Mouse (Mus musculus) mature B cell (primary cell): ENCODE measurements around the gene Prkcq.

Experiments
- in situ Hi-C: fragments of 300-500 bp; cut with MboI; formaldehyde crosslinking; loops from 2 replicates; pipeline ENCODE4 v1.14.3; 2019

The Prkcq gene

DNA sequence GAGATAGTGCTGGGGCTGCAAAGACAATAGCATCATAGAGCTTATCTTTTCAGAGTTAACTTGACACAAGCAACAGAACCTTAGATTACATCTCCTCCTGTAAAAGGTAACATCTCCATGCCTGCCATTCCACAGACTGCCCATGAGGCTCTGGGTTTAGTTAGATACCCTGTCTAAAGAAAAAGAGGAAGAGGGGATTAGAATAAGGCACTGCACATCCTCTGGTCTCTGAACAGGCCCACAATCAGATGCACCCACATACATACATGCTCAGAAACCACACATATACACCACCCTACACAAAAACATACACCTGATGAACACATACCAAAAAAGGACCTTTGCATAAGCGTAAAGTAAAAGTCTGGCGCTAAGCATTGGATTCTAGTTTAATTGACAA, 47.4 kb downstream of the Prkcq start:
- in situ Hi-C loops = no loop called here

DNA sequence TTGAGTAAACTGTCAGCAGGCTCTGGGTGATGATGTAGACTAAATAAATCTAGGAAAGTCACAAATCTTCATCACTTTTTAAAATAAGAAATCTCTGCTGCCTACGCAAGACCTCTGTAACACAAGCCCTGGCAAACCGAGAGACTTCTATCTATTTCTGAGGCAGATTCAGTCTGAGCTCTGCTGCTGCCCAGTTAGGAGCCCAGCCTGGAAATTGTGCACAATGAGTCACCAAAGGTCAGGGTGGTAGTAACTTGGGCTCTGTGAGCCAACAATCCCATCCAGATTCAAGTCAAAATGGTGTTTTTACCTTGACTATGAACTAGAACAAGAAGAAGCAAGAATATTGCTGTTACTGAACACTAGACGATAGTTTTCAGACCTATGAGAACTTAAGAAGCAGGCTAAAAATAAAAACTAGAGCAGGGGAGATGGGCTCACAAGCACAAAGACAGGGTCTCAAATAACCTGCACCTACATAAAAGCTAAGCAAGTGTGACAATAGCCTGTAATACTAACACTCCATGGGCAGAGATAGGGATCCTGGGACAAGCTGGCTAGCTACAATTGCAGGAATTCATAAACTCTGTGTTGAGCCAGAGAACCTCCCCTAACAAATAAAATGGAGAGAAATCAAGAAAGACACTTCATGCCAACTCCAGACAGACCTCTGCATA, 53.0 kb downstream of the Prkcq start:
- in situ Hi-C loops = no loop called here

DNA sequence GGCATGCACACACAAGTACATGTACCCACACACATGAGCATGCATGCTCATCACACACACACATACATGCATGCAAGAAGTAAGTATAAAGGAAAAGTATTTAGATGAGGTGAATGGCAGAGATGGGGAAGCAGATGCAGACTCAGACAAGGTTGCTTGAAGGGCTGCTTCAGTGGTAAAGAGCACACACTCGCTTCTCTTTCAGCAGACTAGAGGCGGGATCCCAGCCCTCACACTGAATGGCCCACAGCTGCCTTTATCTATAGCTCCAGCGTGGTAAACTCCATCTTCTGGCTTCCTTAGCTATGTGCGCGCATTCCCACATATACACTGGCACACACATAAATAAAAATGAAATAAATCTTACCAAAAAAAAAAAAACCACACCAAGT, 53.6 kb downstream of the Prkcq start:
- in situ Hi-C loops = no loop called here

DNA sequence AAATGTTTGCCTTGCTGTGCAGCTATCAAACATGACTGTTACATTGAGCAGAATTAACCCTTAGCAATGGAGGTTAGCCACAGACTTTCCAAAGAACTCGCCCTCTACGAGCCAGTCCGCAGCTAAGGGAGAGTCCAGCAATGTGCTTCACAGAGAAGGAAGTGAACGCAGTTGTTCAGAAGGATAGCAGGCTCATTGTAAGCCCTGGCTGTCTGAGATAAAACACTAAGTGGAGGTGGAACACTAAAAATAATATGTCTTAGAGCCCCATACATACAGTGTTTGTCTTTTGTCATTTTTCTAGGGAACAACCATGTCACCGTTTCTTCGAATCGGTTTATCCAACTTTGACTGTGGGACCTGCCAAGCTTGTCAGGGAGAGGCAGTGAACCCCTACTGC, 54.6 kb downstream of the Prkcq start:
- in situ Hi-C loops = no loop called here

GRCm38 (mm10) chr2:11229126-11229525, 57.2 kb downstream of the Prkcq start:
- in situ Hi-C loops = no loop called here

- in situ Hi-C loops = no loop called here
These were observed 59.2 kb downstream of the Prkcq start for GRCm38 (mm10) chr2:11231118-11231517.

DNA sequence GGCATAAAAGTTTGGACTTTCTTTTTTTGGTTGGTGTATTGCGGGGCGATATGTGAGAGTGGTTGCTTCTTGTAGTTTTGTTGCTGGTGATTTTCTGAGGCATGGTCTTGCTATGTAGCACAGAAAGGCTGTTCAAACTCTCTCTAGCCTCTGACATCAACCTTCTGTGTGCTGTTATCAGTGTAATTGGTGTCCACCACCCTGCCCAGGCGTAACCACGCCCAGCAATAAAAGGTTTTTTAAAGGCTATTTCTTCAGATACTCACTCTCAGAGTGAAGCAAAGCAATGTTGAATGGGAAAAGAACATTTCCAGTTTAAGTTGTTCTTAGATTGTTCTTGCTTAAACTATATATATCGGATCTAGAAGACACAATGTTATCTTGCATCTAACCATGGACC, 60.1 kb downstream of the Prkcq start:
- in situ Hi-C loops = no loop called here

DNA sequence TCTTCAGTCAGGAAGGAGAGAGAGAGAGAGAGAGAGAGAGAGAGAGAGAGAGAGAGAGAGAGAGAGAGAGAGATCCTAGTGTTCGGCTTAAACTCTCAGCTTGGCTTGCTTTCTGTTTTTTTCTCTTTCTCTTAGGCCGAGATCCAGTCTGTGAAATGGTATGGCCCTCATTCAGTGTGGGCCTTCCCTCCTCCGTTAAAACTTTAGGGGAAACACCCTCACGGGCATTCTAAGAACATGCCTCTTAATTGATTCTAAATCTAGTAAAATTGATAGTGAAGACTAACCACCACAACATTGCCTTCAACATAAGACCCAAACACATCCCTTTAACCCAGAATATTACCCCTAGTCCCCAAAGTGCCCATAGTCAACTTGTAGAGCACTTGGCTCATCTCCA, 66.3 kb downstream of the Prkcq start:
- in situ Hi-C loops = no loop called here

GRCm38 (mm10) chr2:11239523-11239922, 67.6 kb downstream of the Prkcq start:
- in situ Hi-C loops = no loop called here

- in situ Hi-C loops = no loop called here
These were observed 74.0 kb downstream of the Prkcq start for GRCm38 (mm10) chr2:11245926-11246325.

GRCm38 (mm10) chr2:11253945-11254344, 82.0 kb downstream of the Prkcq start:
- in situ Hi-C loops = loop anchor here (25.0 kb wide), 1 partner anchor 142 kb away; no protein-coding TSS in a partner anchor

GRCm38 (mm10) chr2:11254446-11254845, 82.5 kb downstream of the Prkcq start:
- in situ Hi-C loops = loop anchor here (25.0 kb wide), 1 partner anchor 142 kb away; no protein-coding TSS in a partner anchor

GRCm38 (mm10) chr2:11257260-11257850, 85.4 kb downstream of the Prkcq start:
- in situ Hi-C loops = loop anchor here (25.0 kb wide), 1 partner anchor 145 kb away; no protein-coding TSS in a partner anchor

DNA sequence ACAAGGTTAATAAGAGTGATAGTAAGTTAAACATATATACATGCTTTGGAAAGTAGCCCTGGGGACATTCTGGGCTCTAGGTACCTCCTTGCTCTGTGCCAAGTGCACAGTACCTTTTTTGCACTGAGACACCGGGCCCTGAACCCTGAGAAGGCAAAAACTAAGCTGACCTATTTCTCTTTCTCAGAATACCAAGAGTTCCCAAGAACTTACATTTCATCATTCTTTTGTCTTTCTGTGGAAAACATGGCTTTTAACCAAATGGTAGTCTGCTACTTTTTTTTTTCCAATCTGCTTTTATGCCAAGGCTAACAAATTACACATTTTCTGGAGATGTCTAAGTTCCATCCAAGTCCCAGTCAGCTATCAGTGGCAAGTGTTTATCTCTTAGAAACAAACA, 86.3 kb downstream of the Prkcq start:
- in situ Hi-C loops = loop anchor here (25.0 kb wide), 1 partner anchor 146 kb away; no protein-coding TSS in a partner anchor

- in situ Hi-C loops = loop anchor here (25.0 kb wide), 1 partner anchor 147 kb away; no protein-coding TSS in a partner anchor
These were observed 87.5 kb downstream of the Prkcq start for GRCm38 (mm10) chr2:11259361-11259760.

DNA sequence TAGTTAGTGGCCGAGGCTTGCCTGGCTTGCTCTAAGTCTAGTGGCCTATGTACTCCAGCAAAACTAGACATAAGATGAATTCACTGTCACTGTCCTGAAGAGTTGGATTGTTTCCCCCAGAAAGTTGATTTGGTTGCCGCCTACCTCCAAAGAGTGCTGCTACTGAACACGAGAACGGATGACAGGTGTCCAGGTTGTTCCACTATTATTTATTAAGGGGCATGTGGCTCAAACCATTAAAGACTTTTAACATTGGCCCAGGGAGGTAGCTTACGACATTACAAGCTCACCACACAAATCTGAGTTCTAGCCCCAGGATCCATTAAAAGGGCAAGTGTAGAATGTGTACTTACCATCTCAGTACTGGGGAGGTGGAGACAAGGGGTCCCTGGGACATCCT, 92.9 kb downstream of the Prkcq start:
- in situ Hi-C loops = loop anchor here (25.0 kb wide), 1 partner anchor 153 kb away; no protein-coding TSS in a partner anchor

DNA sequence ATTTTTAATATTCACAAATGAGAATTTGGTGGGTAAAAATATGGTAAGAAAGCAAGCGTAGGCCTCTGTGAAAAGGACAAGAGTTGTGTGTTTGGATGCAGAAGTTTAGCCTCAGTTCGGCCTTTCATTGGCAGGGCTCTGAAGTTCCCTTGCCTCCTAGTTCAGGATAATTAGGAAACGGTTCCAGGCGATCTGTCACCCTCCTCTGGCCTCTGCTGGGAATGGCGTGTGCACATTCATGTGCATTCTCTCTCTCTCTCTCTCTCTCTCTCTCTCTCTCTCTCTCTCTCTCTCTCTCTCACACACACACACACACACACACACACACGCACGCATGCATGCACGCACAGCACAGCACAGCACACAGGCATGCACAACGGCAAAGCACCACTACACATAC, 93.5 kb downstream of the Prkcq start:
- in situ Hi-C loops = loop anchor here (25.0 kb wide), 1 partner anchor 153 kb away; no protein-coding TSS in a partner anchor

GRCm38 (mm10) chr2:11266294-11266693, 94.4 kb downstream of the Prkcq start:
- in situ Hi-C loops = loop anchor here (25.0 kb wide), 1 partner anchor 154 kb away; no protein-coding TSS in a partner anchor

DNA sequence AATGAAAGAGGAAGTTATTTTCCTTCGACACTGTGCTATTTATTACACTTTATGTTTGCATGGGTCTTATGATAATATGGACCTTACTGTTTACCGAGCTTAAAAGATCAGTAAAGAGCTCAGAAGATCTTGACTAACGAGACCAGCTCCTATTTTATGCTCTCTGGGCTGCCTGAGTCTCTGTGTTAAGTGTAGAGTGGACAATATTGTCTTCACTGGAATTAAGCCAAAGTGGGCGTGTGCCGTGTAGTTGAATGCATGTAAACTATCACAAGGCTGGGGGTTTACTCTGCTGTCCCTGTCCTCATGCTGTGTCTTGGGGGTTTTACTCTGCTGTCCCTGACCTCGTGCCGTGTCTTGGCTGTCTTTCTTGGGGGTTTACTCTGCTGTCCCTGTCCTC, 107.1 kb downstream of the Prkcq start:
- in situ Hi-C loops = no loop called here

DNA sequence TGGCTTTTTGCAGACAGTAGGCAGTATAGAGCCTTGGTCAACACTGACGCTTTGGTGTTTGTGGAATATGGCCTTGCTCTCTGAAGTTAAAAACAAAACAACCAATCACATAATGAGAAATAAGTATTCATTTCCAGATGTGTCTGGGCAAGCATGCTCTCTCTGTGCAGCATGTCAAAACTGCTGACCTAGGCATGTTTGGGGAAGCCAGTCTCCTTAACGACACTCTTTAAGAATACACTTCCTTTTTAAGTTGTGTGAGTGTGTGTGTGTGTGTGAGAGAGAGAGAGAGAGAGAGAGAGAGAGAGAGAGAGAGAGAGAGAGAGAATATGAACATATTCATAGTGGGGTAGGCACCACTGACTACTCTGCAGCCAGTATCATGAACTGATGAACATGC, 108.3 kb downstream of the Prkcq start:
- in situ Hi-C loops = no loop called here

DNA sequence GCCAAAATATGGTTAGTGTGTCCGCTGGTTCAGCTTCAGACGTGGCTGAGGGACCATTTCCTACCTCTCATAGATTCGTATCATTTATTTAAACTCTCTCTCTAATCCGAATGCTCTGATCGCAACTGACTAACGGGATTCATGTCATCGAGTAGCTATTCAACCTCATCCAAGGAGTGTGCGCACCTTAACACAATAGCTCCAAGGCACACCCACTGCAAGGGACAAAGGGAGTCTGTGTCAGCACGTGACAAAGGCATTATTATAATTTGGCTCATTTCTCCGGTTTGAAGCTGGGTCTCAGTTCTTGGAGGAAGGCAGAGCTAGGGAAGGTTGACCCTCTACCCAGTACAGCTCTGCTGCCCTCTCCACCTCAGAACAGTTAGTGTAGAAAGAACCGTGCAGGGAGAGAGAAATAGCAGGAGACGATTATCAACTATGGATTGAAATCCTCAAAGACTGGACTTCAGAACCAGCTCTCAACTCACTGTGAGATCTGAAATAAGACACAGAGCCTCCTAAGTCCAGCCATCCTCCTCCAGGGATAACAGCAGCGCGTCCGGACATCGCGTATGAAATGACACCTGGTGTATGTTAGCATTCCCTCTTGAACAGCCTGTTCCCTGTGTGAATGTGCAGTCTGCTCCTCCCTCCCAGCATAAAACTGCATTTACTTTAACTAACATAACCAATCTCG, 116.1 kb downstream of the Prkcq start:
- in situ Hi-C loops = no loop called here

DNA sequence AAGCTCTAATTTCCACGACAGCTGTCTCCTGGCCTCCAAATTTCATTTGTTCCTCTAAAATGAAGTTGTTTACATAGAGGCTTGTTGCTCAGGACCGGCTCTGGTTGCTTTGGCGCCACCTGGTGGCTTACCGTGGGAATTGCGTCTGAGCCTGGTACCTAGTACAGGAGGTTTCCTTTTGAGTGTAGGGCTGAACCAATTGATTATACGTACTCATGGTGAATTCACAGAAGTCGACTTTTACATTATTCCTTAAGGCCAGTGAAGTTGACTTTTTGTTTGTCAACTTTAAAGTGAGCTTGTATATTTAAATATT, 116.6 kb downstream of the Prkcq start:
- in situ Hi-C loops = no loop called here

DNA sequence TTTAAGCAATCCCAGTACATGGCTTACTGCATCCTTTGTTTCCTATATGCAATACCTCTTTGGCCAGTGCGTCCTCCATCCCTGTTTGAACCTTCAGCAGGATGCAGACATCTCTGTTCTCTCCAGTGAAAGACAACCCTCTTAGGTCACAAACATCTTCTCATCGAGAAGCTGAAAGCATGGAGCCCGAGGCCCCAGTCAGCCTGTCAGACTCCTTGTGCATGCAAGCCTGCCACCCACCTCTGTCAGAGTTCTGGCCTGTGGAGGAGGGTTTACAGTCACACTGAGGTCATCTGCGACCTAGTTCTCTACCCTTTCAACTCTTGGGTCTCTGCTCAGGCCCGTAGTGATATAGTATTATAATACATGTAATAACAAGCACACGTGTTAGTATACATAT, 119.0 kb downstream of the Prkcq start:
- in situ Hi-C loops = no loop called here
